Mouse (Mus musculus) lung, embryonic 15.5 days (tissue): ENCODE measurements at regions not wholly inside any gene's neighbourhood (a gene's known extent, or its start where the extent isn't known, plus 50 kb on each side); places are given as distances from the start of the nearest gene placed in this dataset.
A peak's percentile ranks its signal among the peaks of the same experiment; 100 is the strongest.

Experiments used
- ATAC-seq: fragments of 200-750 bp; cut with Nextera tagmentation; 2 replicates; pipeline ENCODE4 v1.8.0; 2017; ENCODE audit warnings: moderate number of reproducible peaks, borderline replicate concordance; ENCODE audit not compliant: low FRiP score, low TSS enrichment; ENCODE audit errors: extremely low read depth
- H3K27ac ChIP-seq: fragments of 300-500 bp; sonication (generic); 2 replicates; pipeline ENCODE4 v1.5.1; 2015; ENCODE audit warnings: moderate library complexity, mild to moderate bottlenecking, inconsistent platforms
- H3K27me3 ChIP-seq: fragments of 300-500 bp; sonication (generic); 2 replicates; pipeline ENCODE4 v1.6.1; 2015; ENCODE audit warnings: inconsistent platforms
- H3K36me3 ChIP-seq: fragments of 300-500 bp; sonication (generic); 2 replicates; pipeline ENCODE4 v1.6.1; 2015; ENCODE audit warnings: inconsistent platforms
- H3K4me1 ChIP-seq: fragments of 300-500 bp; sonication (generic); 2 replicates; pipeline ENCODE4 v1.6.1; 2015; ENCODE audit warnings: inconsistent platforms
- H3K4me2 ChIP-seq: fragments of 300-500 bp; sonication (generic); 2 replicates; pipeline ENCODE4 v1.6.1; 2015; ENCODE audit warnings: inconsistent platforms, mild to moderate bottlenecking, moderate library complexity
- H3K4me3 ChIP-seq: fragments of 300-500 bp; sonication (generic); 2 replicates; pipeline ENCODE4 v1.5.1; 2015; ENCODE audit warnings: mild to moderate bottlenecking, inconsistent platforms
- H3K9ac ChIP-seq: fragments of 300-500 bp; sonication (generic); 2 replicates; pipeline ENCODE4 v1.6.1; 2015; ENCODE audit warnings: inconsistent platforms
- H3K9me3 ChIP-seq: fragments of 300-500 bp; sonication (generic); 2 replicates; pipeline ENCODE4 v1.6.1; 2016; ENCODE audit warnings: inconsistent platforms
- WGBS: fragments of 180-500 bp; shearing (Covaris S2); methylation state at CpG from one replicate; pipeline ENCODE4 v1.1.7; 2015; 5-methylcytosine and 5-hydroxymethylcytosine counted together

DNA sequence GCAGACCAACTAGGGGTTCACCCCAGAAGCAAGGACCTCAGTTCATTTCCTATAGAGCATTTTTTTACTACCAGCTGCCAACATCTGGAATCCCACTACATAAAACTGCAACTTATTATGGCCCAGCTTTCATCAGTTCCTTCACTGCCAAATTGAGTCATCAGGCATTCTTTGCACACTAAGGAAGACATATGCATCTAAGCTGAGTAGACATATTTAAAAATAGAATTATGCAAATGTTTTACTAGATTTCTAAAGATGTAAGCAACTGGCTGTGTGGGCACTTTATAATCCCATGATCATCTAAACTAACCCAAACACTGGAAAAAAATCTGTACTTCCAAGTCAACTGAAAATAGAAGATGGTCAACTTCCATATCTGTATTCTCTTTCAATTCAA, 415.9 kb upstream of the Rarb start:
- no peaks in the 10 kb centered on the region for H3K36me3 ChIP-seq
- no peak overlapping the region for H3K9ac ChIP-seq
- no peaks in the 10 kb centered on the region for H3K27me3 ChIP-seq
- no peak overlapping the region for H3K4me3 ChIP-seq
- no peak overlapping the region for H3K4me2 ChIP-seq
- H3K9me3 ChIP-seq = no peaks in the 10 kb centered on the region
- no peak for ATAC-seq
- H3K4me1 ChIP-seq = no peaks in the 10 kb centered on the region
- H3K27ac ChIP-seq = no peak overlapping the region

DNA sequence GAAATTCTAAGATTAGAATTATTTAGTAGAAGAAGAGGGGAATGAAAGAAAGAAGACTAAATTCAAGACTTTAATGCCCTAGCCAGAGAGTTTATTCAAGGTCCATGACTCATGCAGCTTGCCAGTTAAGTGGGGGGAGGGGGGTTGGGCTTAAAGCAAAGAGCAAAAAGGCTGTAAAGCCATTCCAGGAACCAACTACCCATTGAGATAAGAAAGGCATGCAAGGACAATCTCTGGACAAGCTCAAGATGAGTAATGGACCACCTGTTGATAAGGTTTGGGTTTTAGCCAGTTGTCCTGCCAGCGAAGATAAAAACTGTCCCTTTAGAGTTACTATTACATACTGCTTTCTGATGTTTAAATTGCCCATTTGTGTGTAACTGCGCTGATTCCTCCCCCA, 392.5 kb upstream of the Rarb start:
- Histone ChIP-seq H3K27ac (no peak overlapping the region), H3K9me3 (no peaks in the 10 kb centered on the region), H3K9ac (no peak overlapping the region), H3K4me1 (no peaks in the 10 kb centered on the region), H3K4me3 (no peak overlapping the region), H3K27me3 (no peaks in the 10 kb centered on the region), H3K4me2 (no peak overlapping the region), H3K36me3 (no peaks in the 10 kb centered on the region)
- ATAC-seq = no peak
- 66% methylated on average over 2 of the region's 2 CpGs for WGBS

DNA sequence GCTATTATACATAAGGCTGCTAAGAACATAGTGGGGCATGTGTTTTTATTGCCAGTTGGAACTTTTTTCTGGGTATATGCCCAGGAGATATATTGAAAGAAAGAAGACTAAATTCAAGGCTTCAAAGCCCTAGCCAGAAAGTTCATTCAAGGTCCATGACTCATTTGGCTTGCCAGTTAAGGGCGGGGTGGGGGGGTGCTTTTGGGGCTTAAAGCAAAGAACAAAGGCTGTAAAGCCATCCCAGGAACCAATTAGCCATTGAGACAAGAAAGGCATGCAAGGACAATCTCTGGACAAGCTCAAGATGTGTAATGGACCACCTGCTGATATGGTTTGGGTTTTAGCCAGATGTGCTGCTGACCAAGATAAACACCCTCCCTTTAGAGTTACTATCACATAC, 386.7 kb upstream of the Rarb start:
- Histone ChIP-seq H3K4me2 (no peak overlapping the region), H3K9ac (no peak overlapping the region), H3K9me3 (no peaks in the 10 kb centered on the region), H3K4me3 (no peak overlapping the region), H3K27me3 (no peaks in the 10 kb centered on the region), H3K27ac (no peak overlapping the region), H3K4me1 (no peaks in the 10 kb centered on the region), H3K36me3 (no peaks in the 10 kb centered on the region)
- ATAC-seq = no peak
- 67% methylated on average over 1 of the region's 1 CpGs for WGBS

DNA sequence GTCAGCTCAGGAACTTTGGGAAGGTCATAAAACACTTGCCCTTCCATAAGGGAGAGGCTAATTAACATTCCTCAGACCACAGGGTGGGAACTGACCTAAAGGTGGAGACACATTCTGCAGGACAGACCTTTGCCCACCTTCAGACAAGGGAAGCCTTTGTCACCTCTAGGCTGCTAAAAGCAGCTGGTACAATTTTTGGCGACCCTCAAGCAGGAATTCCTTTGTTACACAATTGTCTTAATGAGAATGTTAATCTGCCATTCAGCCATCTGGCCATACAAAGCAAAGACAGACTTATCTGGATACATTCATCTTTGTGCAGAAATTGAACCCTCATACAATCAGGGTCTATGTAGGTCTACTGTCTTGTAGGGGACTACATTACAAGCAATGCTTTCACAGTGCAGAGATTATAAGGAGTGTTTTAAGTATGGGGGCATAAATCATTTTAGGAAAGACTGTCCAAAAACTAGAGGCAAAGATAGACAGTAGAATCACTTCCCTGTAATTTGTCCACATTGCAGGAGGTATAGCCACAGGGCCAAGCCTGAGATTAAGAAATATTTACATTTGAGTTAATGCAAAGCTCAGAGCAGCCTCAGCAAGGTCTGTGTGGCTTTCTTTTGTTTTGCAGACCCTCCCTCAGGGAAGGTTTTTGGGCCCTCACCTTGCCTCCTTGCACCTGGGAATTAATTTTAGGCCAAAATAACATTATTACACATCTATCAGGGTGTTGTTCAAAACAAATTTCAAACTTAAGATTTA, 384.5 kb upstream of the Rarb start:
- Histone ChIP-seq H3K4me2 (no peak overlapping the region), H3K4me1 (no peaks in the 10 kb centered on the region), H3K9ac (no peak overlapping the region), H3K9me3 (no peaks in the 10 kb centered on the region), H3K27me3 (no peaks in the 10 kb centered on the region), H3K27ac (no peak overlapping the region), H3K4me3 (no peak overlapping the region), H3K36me3 (no peaks in the 10 kb centered on the region)
- WGBS = 54% methylated on average over 1 of the region's 1 CpGs
- ATAC-seq = no peak

DNA sequence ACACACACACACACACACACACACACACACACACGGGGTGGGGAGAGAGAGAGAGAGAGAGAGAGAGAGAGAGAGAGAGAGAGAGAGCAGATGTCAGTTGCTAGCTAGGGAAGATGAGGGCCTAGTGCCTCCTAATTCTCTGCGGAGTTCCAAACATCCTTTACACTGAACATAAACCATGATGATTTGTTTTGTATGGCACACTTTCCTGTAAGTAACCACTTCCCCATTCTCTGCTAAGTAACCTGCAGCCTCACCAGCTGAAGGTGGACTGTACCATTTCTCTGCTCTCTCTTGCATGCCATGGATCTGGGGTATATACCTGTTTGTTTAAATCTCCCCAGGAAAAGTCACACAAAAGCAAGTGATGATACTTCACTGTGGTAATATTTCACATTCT, 374.0 kb upstream of the Rarb start:
- Histone ChIP-seq H3K4me2 (no peak overlapping the region), H3K9ac (no peak overlapping the region), H3K4me1 (no peaks in the 10 kb centered on the region), H3K27me3 (no peaks in the 10 kb centered on the region), H3K27ac (no peak overlapping the region), H3K36me3 (no peaks in the 10 kb centered on the region), H3K9me3 (no peaks in the 10 kb centered on the region), H3K4me3 (no peak overlapping the region)
- no peak for ATAC-seq
- WGBS = 49% methylated on average over 2 of the region's 2 CpGs

DNA sequence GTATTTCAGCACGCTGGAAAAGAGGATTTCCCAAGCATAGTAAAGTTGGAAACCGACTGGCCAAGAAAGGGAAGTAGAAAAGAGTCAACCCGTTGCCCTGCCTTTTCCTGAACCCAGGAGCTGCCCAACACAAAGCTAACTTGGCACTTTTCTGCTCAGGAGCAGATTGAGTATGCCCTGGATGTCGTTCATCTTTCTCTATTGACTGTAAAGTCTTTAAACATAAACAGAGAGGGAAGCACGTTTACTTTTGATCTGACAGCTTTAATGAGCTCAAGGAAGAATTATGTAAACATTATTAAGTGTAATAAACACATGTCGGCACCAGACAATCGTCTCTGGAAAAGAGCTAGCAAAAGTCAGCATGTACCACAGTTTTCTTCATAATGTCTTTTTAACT, 354.3 kb upstream of the Rarb start:
- Histone ChIP-seq H3K27me3 (peaks cover 38% of the 10 kb centered on the region; the same call in 1 of the 2 replicates), H3K27ac (peak overlapping the region; percentile 22; the same call in 1 of the 2 replicates), H3K4me2 (peak overlapping the region; percentile 90), H3K9me3 (no peaks in the 10 kb centered on the region), H3K36me3 (no peaks in the 10 kb centered on the region), H3K4me3 (peak overlapping the region; percentile 50), H3K4me1 (peaks cover 21% of the 10 kb centered on the region), H3K9ac (no peak overlapping the region)
- 3% methylated on average over 7 of the region's 7 CpGs for WGBS
- ATAC-seq = peak; percentile 48; the same call in 1 of the 2 replicates

DNA sequence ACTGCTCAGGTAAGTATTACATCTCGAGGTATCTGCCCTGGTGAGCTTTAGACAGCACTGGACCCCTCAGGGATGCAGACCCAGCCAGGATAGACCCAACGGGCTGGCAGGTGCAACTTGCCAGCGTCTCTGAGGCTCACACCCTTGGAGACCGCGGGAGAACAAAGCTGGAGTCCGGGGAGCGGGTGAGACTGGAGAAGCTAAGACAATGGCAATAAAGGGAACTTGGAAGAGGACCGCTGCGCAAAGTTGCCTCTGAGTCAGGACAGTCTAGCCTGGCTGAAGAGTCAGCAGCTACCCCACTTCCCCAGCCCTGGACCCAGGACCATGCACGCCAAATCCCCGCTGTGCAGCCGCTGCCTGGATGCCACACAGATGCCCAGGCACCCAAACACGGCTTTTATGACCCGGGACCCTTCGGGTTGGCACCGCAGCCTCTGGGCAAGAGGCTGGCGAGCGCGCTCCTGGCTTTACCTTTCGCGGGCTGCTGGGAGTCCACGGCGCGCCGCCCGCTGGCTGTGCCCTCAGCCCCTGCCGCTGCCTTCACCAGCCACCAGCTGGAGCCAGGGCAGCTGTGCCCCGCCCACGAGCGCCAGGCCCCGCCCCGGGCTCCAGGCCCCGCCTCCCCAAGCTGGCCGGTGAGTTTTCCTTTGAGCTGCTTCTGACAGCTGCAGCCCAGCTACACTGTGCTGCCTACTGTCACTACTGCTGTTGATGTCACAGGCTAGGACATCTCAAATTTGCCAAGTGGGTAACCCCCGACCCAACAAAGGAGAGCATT, 353.6 kb upstream of the Rarb start:
- WGBS = under 1% methylated on average over 35 of the region's 35 CpGs
- peaks cover 35% of the 10 kb centered on the region; the same call in 1 of the 2 replicates for H3K27me3 ChIP-seq
- H3K4me1 ChIP-seq = peaks cover 21% of the 10 kb centered on the region
- peak overlapping the region; percentile 90 for H3K4me2 ChIP-seq
- H3K9ac ChIP-seq = peak overlapping the region; percentile 10
- H3K27ac ChIP-seq = peak overlapping the region; percentile 22; the same call in 1 of the 2 replicates
- H3K9me3 ChIP-seq = no peaks in the 10 kb centered on the region
- peak overlapping the region; percentile 50 for H3K4me3 ChIP-seq
- H3K36me3 ChIP-seq = no peaks in the 10 kb centered on the region
- ATAC-seq = peak; percentile 92

DNA sequence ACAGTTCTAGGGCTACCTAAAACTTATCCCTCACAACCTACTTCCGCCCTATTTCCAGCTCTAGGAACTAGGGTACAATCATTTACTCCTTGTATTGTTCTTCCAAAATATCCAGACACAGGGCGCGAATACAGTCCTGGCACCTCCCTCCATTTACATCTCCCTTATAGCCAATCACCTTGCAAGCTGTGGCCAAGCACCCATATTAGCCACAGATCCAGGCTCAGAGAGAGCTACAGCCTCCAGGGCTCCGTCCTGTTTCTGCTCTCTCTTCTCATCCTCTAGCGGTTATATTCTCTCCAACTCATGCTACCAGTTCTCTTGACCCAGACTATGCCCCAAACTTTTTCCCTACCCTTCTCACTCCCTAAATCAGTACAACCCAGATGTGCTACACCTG, 352.9 kb upstream of the Rarb start:
- H3K4me2 ChIP-seq = peak overlapping the region; percentile 90
- 34% methylated on average over 5 of the region's 5 CpGs for WGBS
- H3K9me3 ChIP-seq = no peaks in the 10 kb centered on the region
- no peak overlapping the region for H3K27ac ChIP-seq
- peak overlapping the region; percentile 50 for H3K4me3 ChIP-seq
- no peak for ATAC-seq
- H3K27me3 ChIP-seq = peaks cover 31% of the 10 kb centered on the region; the same call in 1 of the 2 replicates
- peak overlapping the region; percentile 10 for H3K9ac ChIP-seq
- H3K4me1 ChIP-seq = peaks cover 21% of the 10 kb centered on the region
- no peaks in the 10 kb centered on the region for H3K36me3 ChIP-seq

DNA sequence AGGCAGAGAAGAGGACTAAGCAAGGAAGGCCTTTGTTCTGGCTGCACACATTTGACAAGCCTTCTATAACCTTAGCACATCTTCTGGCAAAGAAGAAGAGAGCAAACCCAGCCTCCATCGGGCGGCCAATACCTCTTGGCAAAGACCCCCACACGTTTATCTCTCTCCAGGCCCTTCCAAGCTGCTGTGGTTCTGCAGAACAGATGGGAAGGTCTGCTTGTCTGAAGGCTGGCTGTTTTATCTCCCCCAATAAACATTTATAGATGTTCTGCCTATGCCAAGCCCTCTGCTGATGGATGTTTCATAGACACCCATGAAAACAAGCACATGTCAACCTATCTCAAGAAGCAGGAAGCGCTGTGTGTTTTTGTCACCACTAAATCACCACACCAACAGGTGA, 339.4 kb upstream of the Rarb start:
- no peak overlapping the region for H3K27ac ChIP-seq
- no peak overlapping the region for H3K4me3 ChIP-seq
- no peak overlapping the region for H3K4me2 ChIP-seq
- 70% methylated on average over 4 of the region's 4 CpGs for WGBS
- no peaks in the 10 kb centered on the region for H3K9me3 ChIP-seq
- H3K27me3 ChIP-seq = no peaks in the 10 kb centered on the region
- ATAC-seq = no peak
- no peaks in the 10 kb centered on the region for H3K4me1 ChIP-seq
- H3K36me3 ChIP-seq = no peaks in the 10 kb centered on the region
- no peak overlapping the region for H3K9ac ChIP-seq

DNA sequence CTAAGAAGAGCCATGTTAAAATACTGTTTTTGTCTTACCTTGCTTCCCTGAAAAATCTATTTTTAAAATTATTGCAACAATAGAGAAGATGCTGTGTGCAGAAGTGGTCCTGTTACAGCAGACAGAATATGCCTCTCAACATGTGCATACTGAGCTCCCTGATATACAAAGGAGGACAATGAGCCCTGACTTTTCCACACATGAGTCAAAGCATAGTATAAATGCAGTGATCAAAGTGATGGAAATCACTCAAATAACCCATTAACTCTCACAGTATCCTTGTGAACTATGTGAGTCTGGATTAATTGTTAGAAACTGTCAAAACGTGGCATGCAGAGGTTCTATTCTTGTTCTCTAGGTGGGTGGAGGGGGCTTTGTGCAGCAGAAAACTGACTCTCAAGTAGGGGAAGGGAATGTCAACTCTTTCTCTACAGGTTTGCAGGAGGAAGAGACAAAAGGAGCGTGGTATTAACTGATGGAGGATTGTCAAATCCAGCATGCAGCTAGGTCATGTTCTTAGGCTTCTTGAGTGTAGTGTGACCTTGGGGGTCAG, 337.5 kb upstream of the Rarb start:
- no peaks in the 10 kb centered on the region for H3K4me1 ChIP-seq
- no peaks in the 10 kb centered on the region for H3K36me3 ChIP-seq
- ATAC-seq = no peak
- H3K27me3 ChIP-seq = no peaks in the 10 kb centered on the region
- H3K9ac ChIP-seq = no peak overlapping the region
- H3K27ac ChIP-seq = no peak overlapping the region
- H3K9me3 ChIP-seq = no peaks in the 10 kb centered on the region
- no peak overlapping the region for H3K4me3 ChIP-seq
- H3K4me2 ChIP-seq = no peak overlapping the region
- 46% methylated on average over 2 of the region's 2 CpGs for WGBS

DNA sequence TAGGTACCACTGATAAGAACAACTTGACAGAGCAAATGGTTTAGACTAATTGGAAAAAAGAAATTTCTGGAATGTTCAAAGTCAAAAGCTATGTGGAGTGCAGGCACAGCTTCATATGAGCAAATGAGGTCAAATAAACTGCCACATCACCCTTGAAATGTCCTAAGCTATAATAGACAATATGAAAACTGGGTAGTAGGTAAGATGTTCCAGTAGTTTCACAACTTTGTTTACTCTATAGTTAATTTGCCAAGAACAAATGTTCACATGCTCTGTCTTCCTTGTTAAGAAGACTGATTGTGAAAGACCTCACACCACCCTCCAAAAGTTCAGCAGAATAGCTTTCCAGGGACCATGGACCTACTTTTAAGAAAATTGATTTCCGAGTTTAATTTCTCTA, 301.7 kb upstream of the Rarb start:
- Histone ChIP-seq H3K36me3 (no peaks in the 10 kb centered on the region), H3K4me2 (no peak overlapping the region), H3K9ac (no peak overlapping the region), H3K27me3 (no peaks in the 10 kb centered on the region), H3K4me1 (no peaks in the 10 kb centered on the region), H3K4me3 (no peak overlapping the region), H3K27ac (no peak overlapping the region), H3K9me3 (no peaks in the 10 kb centered on the region)
- no peak for ATAC-seq
- WGBS = 95% methylated on average over 1 of the region's 1 CpGs

DNA sequence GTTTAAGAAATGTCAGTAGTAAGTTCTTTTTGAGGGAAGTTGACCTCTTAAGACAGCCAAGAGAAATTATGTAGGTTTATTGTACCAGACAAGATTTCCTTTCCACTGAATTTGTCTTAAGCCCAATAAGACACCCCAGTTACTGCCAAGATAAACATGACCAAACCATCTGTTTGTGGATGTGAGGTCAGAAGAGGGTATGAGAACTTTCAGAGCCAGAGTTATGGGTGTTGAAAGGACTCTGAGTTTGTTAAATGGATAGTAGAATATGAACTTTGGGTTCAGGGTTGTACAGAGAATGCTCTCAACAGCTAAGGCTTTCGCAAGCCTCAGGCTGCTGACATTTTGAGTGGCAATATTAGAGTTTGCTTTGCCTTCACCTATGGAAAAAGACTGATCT, 287.7 kb upstream of the Rarb start:
- H3K4me3 ChIP-seq = no peak overlapping the region
- H3K27me3 ChIP-seq = no peaks in the 10 kb centered on the region
- H3K27ac ChIP-seq = no peak overlapping the region
- no peak overlapping the region for H3K4me2 ChIP-seq
- no peaks in the 10 kb centered on the region for H3K9me3 ChIP-seq
- H3K36me3 ChIP-seq = no peaks in the 10 kb centered on the region
- no peak overlapping the region for H3K9ac ChIP-seq
- ATAC-seq = no peak
- H3K4me1 ChIP-seq = no peaks in the 10 kb centered on the region
- 74% methylated on average over 1 of the region's 1 CpGs for WGBS
